Mouse (Mus musculus): ENCODE results near the gene Hs6st3. TPM values are rescaled to one million over a fixed set of nuclear protein-coding genes. Genes with fewer than 3 reads are reported as not detected.
A peak's percentile ranks its signal among the peaks of the same experiment; 100 is the strongest.

Hs6st3 gene
- polyA plus RNA-seq (2015; fragmentation: Nextera tagmentation; extraction: Ambion mirVana), result 0.26 and 0.35 TPM in 2 replicates

DNA sequence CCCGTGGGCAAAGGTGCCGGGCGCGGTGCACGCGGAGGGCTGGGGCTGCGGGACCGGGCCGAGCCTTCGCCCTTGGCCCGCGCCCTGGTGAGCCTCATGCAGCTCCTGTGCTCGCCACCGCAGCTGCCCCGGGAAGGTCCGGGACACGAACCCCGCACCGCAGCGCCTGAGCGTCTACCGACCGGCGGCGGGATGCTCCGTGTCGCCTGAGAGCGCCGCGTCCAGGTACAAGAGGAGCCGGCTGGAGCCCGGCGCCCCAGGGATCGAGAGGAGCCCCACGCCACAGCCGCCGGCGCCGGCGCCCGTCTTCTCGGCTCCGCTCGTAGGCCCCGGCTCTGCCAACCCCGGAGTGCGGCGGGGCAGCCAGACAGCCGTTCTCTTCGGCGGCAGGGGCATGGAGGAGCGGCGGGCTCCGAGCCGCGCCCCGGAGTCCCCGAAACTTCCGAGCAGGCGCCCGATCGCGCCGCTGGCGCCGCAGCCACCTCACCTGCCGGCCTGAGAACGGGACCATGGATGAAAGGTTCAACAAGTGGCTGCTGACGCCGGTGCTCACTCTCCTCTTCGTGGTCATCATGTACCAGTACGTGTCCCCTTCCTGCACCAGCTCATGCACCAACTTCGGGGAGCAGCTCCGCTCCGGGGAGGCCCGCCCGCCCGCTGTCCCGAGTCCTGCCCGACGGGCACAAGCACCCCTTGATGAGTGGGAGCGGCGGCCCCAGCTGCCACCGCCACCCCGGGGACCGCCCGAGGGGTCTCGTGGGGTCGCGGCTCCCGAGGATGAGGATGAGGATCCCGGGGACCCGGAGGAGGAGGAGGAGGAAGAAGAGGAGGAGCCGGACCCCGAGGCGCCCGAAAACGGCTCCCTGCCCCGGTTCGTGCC is at the start of gene Hs6st3:
TSS of gene Hs6st3 (plus strand) at position 436 of the 880 bp plus-strand sequence.
- peak within 1 kb of the TSS; percentile 69 for H3K4me3 ChIP-seq
- no peak within 1 kb of the TSS for H3K27ac ChIP-seq
- H3K4me2 ChIP-seq, result peak within 1 kb of the TSS; percentile 97
- no peaks in the 10 kb centered on the region for H3K9me3 ChIP-seq (replicated peaks)
- WGBS, result under 1% methylated on average over 100 of the region's 100 CpGs
- no peaks in the 10 kb centered on the region for H3K36me3 ChIP-seq (ENCODE audit: poor library complexity, severe bottlenecking)
- peaks cover 47% of the 10 kb centered on the region for H3K27me3 ChIP-seq
- ATAC-seq, result peak; percentile 61
- peak within 1 kb of the TSS; percentile 75 for H3K9ac ChIP-seq
- peaks cover 22% of the 10 kb centered on the region for H3K4me1 ChIP-seq

DNA sequence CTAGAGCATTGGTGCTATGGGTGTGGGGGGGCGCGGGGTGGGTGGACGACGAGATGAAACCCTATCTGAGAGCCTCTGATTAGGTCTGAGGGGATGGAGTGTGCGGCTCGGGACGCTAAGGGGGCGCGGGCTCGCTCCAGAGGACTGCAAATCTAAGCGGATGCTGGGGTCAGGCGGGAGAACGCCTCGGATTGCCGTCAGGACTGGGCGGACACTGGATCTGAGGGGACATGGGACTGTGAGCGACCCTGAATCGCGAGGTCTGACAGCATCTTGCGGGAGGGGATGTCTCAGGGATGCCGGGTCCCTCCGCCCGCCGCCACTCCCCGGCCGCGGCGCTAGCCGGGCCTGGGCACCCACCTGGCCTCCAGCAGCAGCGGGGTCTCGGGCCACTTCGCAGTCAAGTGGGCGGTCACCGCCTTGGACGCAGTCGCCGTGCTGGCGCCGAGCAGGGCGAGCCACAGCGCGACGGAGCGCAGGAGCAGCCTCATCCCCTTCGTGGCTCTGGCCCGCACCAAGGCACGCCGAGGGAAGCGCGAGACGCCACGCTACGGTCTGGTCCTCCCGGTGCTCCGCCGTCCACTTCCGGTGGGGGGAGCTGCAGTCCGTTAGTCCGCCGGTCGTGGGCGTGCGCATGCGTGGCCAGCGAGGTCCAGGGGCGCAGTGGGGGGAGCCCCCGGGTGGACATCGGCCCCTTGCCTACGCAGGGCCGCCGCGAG is 39.1 kb upstream of the Hs6st3 start, which contains the start of gene Uggt2:
TSS of gene Uggt2 (minus strand) at position 580 of the 719 bp plus-strand sequence.
- Histone ChIP-seq H3K36me3 (ENCODE audit: poor library complexity, severe bottlenecking) (0 out of 2 replicates have a peak, but pooled peaks cover under 1% of the 10 kb centered on the region), H3K27ac (peak within 1 kb of the TSS; percentile 77), H3K27me3 (no peaks in the 10 kb centered on the region), H3K4me3 (peak within 1 kb of the TSS; percentile 82), H3K4me1 (peaks cover 19% of the 10 kb centered on the region), H3K9me3 (replicated peaks) (no peaks in the 10 kb centered on the region), H3K9ac (peak within 1 kb of the TSS; percentile 92), H3K4me2 (peak within 1 kb of the TSS; percentile 81)
- WGBS, result under 1% methylated on average over 45 of the region's 72 CpGs
- peak; percentile 97 for ATAC-seq

DNA sequence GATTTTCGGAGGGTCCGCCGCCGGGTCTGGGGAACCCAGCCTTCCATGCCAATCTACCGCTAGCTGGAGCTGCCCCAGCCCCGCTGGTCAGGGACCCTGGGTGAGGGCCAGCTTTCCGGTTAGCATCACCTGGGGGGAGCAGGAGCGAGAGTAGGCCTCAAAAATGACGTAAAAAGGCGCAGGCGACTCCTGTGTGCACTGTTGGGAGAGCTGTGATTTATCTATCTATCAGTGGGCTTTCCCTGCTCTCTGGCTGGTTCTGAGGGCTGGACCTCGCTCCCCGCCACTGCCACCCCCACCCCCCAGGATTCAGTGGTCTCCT is 38.6 kb upstream of the Hs6st3 start:
- Histone ChIP-seq H3K4me2 (peak overlapping the region; percentile 81), H3K4me3 (peak overlapping the region; percentile 82), H3K27me3 (no peaks in the 10 kb centered on the region), H3K9ac (peak overlapping the region; percentile 92), H3K27ac (peak overlapping the region; percentile 77), H3K4me1 (peaks cover 19% of the 10 kb centered on the region), H3K36me3 (ENCODE audit: poor library complexity, severe bottlenecking) (no peaks in the 10 kb centered on the region), H3K9me3 (replicated peaks) (no peaks in the 10 kb centered on the region)
- 3% methylated on average over 13 of the region's 13 CpGs for WGBS
- peak; percentile 80 for ATAC-seq

DNA sequence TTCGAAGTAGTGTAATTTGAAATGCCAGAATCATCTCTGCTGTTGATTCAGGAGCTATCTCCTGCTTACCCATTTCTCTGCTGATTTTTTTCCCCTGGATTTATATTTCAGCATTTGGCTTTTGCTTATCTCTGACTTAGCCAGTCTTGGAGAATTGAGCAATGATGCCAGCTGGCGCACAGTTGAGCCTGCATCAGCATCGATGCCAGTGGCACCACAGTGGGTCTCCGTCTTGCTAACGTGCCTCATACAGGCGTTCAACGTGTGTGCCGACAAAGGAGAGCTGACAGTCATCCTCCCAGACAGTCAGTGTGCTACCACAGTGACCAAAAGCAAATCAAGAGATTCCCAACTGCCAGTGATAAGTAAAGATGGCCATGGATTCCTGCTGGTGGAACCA is 30.6 kb upstream of the Hs6st3 start:
- H3K9me3 ChIP-seq (replicated peaks), result no peaks in the 10 kb centered on the region
- no peak overlapping the region for H3K27ac ChIP-seq
- no peak overlapping the region for H3K4me2 ChIP-seq
- H3K36me3 ChIP-seq (ENCODE audit: poor library complexity, severe bottlenecking), result no peaks in the 10 kb centered on the region
- peaks cover 5% of the 10 kb centered on the region; the same call in 1 of the 2 replicates for H3K4me1 ChIP-seq
- ATAC-seq, result no peak
- WGBS, result 85% methylated on average over 8 of the region's 8 CpGs
- no peak overlapping the region for H3K4me3 ChIP-seq
- no peaks in the 10 kb centered on the region for H3K27me3 ChIP-seq
- no peak overlapping the region for H3K9ac ChIP-seq

- H3K27ac ChIP-seq, result no peak overlapping the region
- H3K27me3 ChIP-seq, result no peaks in the 10 kb centered on the region
- WGBS, result 57% methylated on average over 7 of the region's 7 CpGs
- no peaks in the 10 kb centered on the region for H3K9me3 ChIP-seq (replicated peaks)
- no peak overlapping the region for H3K4me2 ChIP-seq
- H3K4me1 ChIP-seq, result peaks cover 5% of the 10 kb centered on the region; the same call in 1 of the 2 replicates
- no peak overlapping the region for H3K4me3 ChIP-seq
- H3K36me3 ChIP-seq (ENCODE audit: poor library complexity, severe bottlenecking), result no peaks in the 10 kb centered on the region
- H3K9ac ChIP-seq, result no peak overlapping the region
- no peak for ATAC-seq
These were observed 29.3 kb upstream of the Hs6st3 start for GRCm38 (mm10) chr14:119108776-119109301.

DNA sequence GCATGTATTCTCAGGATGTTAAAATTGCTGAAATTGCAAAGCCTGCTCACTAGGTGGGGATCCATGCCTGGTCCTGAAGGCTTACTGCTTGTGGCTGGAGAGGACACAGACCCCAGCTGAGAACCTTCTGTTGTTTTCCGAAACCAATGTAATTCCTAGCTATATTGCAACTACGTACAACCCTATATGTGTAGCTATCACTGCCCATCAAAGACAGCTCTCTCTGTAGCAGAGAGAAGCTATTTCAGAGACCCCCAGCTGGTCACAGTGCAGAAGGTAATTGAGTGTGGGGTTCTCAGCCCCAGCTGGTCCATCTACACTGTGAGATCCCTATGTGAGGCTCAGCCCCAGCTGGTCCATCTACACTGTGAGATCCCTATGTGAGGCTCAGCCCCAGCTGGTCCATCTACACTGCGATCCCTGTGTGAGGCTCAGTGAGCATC is 28.3 kb upstream of the Hs6st3 start:
- Histone ChIP-seq H3K4me2 (no peak overlapping the region), H3K9ac (no peak overlapping the region), H3K27me3 (no peaks in the 10 kb centered on the region), H3K4me1 (peaks cover 5% of the 10 kb centered on the region; the same call in 1 of the 2 replicates), H3K9me3 (replicated peaks) (no peaks in the 10 kb centered on the region), H3K4me3 (no peak overlapping the region), H3K27ac (no peak overlapping the region), H3K36me3 (ENCODE audit: poor library complexity, severe bottlenecking) (no peaks in the 10 kb centered on the region)
- 86% methylated on average over 3 of the region's 3 CpGs for WGBS
- no peak for ATAC-seq

DNA sequence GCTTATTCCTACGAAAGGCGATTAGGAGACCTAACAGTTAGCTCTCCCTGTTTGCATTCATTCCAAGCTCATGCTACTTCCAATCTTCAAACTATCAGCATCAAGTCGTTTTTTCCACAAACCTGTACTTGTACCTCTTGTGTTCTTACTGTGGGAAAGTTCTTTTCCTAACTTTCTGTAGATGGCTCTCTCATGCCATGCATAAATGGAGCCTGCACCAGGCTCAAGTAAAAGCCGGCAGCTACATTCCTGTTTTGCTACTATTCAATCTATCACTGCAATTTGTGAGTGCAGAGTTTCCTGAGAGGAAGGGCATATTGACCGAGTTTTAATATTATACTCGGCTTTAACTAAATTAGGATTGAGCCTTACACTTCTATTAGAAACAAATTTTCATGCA is 25.6 kb upstream of the Hs6st3 start:
- peaks cover 5% of the 10 kb centered on the region; the same call in 1 of the 2 replicates for H3K4me1 ChIP-seq
- WGBS, result 84% methylated on average over 6 of the region's 6 CpGs
- H3K9ac ChIP-seq, result no peak overlapping the region
- no peaks in the 10 kb centered on the region for H3K9me3 ChIP-seq (replicated peaks)
- H3K27ac ChIP-seq, result no peak overlapping the region
- no peak overlapping the region for H3K4me3 ChIP-seq
- no peak for ATAC-seq
- H3K4me2 ChIP-seq, result no peak overlapping the region
- no peaks in the 10 kb centered on the region for H3K36me3 ChIP-seq (ENCODE audit: poor library complexity, severe bottlenecking)
- H3K27me3 ChIP-seq, result no peaks in the 10 kb centered on the region

- 5% methylated on average over 11 of the region's 12 CpGs for WGBS
- peak overlapping the region; percentile 40 for H3K9ac ChIP-seq
- peak overlapping the region; percentile 31 for H3K4me3 ChIP-seq
- no peaks in the 10 kb centered on the region for H3K9me3 ChIP-seq (replicated peaks)
- no peak overlapping the region for H3K27ac ChIP-seq
- peaks cover 5% of the 10 kb centered on the region; the same call in 1 of the 2 replicates for H3K4me1 ChIP-seq
- H3K4me2 ChIP-seq, result peak overlapping the region; percentile 61
- no peaks in the 10 kb centered on the region for H3K36me3 ChIP-seq (ENCODE audit: poor library complexity, severe bottlenecking)
- no peaks in the 10 kb centered on the region; the same call in 1 of the 2 replicates for H3K27me3 ChIP-seq
- peak; percentile 77 for ATAC-seq
These were observed 14.6 kb upstream of the Hs6st3 start for GRCm38 (mm10) chr14:119123582-119123981.

DNA sequence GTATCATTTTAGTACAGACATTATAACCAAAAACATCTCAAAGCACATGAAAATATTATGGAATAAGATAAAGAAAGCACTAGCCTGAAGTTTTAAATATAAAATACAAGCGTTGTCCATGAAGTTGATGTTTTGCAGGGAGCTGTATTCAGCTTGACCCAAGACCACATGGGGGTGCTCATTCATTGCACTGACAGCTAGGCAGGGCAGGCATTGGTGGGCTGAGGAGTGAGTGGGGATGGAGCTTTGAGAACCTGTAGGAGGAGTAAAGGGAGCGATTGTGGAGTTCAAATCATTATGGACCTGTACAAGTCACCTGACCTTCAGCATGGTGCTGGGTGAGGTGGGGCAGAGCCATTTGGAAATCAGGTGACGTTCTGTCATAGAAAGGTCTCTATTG is 14.1 kb upstream of the Hs6st3 start:
- Histone ChIP-seq H3K4me2 (peak overlapping the region; percentile 61), H3K9ac (no peak overlapping the region), H3K9me3 (replicated peaks) (no peaks in the 10 kb centered on the region), H3K27ac (no peak overlapping the region), H3K27me3 (no peaks in the 10 kb centered on the region; the same call in 1 of the 2 replicates), H3K4me1 (peaks cover 5% of the 10 kb centered on the region; the same call in 1 of the 2 replicates), H3K36me3 (ENCODE audit: poor library complexity, severe bottlenecking) (no peaks in the 10 kb centered on the region), H3K4me3 (peak overlapping the region; percentile 31; the same call in 1 of the 2 replicates)
- ATAC-seq, result peak; percentile 88
- 19% methylated on average over 3 of the region's 3 CpGs for WGBS

DNA sequence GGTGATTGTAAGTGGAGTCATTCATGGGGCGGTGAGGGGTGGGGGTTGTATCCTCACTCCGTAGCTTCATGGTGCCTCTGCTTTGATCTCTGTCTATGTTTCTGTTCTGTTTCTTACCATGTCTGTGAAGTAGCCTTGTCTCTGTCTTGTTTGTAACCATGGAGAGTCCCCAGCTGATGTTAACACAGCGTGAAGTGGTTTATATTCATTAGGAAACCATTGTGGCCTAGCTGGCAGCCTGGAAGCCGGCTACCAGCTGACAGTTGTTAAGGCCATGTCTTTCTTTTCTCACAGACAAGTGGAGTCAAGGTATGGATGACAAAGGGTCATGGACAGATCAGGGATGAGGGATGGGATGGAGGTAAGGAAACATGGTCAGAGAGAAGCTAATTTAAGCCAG is 12.3 kb upstream of the Hs6st3 start:
- Histone ChIP-seq H3K9me3 (replicated peaks) (no peaks in the 10 kb centered on the region), H3K27me3 (no peaks in the 10 kb centered on the region; the same call in 1 of the 2 replicates), H3K36me3 (ENCODE audit: poor library complexity, severe bottlenecking) (no peaks in the 10 kb centered on the region), H3K4me3 (no peak overlapping the region), H3K27ac (no peak overlapping the region), H3K4me2 (no peak overlapping the region), H3K9ac (no peak overlapping the region), H3K4me1 (peaks cover 5% of the 10 kb centered on the region; the same call in 1 of the 2 replicates)
- ATAC-seq, result no peak; the same call in 1 of the 2 replicates
- WGBS, result 31% methylated on average over 4 of the region's 4 CpGs

DNA sequence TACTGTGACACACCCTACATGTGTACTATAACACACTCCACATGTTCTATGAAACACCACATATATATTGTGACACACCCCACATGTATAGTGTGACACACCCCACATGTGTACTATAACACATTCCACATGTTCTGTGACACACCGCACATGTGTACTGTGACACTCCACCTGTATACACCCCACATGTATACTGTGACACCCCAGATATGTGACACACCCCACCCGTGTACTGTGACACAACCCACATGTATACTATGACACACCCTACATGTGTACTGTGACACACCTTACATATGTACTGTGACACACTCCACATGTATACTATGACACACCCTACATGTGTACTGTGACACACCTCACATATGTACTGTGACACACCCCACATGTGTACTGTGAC is 10.8 kb upstream of the Hs6st3 start:
- Histone ChIP-seq H3K9me3 (replicated peaks) (no peaks in the 10 kb centered on the region), H3K9ac (no peak overlapping the region), H3K4me3 (no peak overlapping the region), H3K27me3 (no peaks in the 10 kb centered on the region), H3K4me1 (peaks cover 5% of the 10 kb centered on the region; the same call in 1 of the 2 replicates), H3K27ac (no peak overlapping the region), H3K4me2 (no peak overlapping the region), H3K36me3 (ENCODE audit: poor library complexity, severe bottlenecking) (no peaks in the 10 kb centered on the region)
- 95% methylated on average over 2 of the region's 2 CpGs for WGBS
- no peak for ATAC-seq

All from forebrain, embryonic 13.5 days (tissue).